In genomic region chr12:17011100-17011870, GRCm38 (mm10) we compare ENCODE assay signal across 8 mouse cellular contexts. TPM values are rescaled to one million over a fixed set of nuclear protein-coding genes. Genes with fewer than 3 reads are reported as not detected.
DNase-seq lines count a peak whose midpoint lies in the region; ATAC-seq and TF ChIP-seq lines count a peak whose summit lies in the region.

TSS of gene 2410004P03Rik (minus strand) at chr12:17011727.

- no peak for TF ChIP-seq POLR2A in kidney, adult 2 months (IDR thresholded peaks at IDR 0.05; ENCODE audit: low read depth, low read length)

- peak within 1 kb of the TSS; percentile 33 for H3K4me3 ChIP-seq in embryonic facial prominence, embryonic 11.5 days (ENCODE audit: low read depth, low read length)
- H3K4me3 ChIP-seq in kidney, adult 2 months (ENCODE audit: insufficient read depth, low read depth, low read length): peak within 1 kb of the TSS; percentile 50
- peak within 1 kb of the TSS; percentile 45 for H3K4me3 ChIP-seq in liver, embryonic 11.5 days (ENCODE audit: low read depth, low read length)

- peak; percentile 76; the same call in 1 of the 2 replicates for ATAC-seq in embryonic facial prominence, embryonic 11.5 days (replicated peaks; ENCODE audit: insufficient number of reproducible peaks, low FRiP score, low TSS enrichment, low read depth)
- ATAC-seq in liver, embryonic 11.5 days (replicated peaks; ENCODE audit: low FRiP score): peak; percentile 70
- peak; percentile 83 for ATAC-seq in monocyte, adult 5-6 weeks (replicated peaks; ENCODE audit: insufficient number of reproducible peaks, low FRiP score, low TSS enrichment, poor library complexity, severe bottlenecking)

- H3K9ac ChIP-seq in embryonic facial prominence, embryonic 11.5 days (replicated peaks; ENCODE audit: low read length): peak within 1 kb of the TSS; percentile 52
- peak within 1 kb of the TSS; percentile 10; the same call in 1 of the 2 replicates for H3K9ac ChIP-seq in liver, embryonic 11.5 days (ENCODE audit: low read depth, low read length)

- peak within 1 kb of the TSS; percentile 62 for H3K4me2 ChIP-seq in embryonic facial prominence, embryonic 11.5 days (ENCODE audit: low read depth, low read length)
- H3K4me2 ChIP-seq in liver, embryonic 11.5 days: peak within 1 kb of the TSS; percentile 66

- no peaks in the 10 kb centered on the region for H3K9me3 ChIP-seq in embryonic facial prominence, embryonic 11.5 days (replicated peaks; ENCODE audit: control insufficient read depth, low read length)
- H3K9me3 ChIP-seq in liver, embryonic 11.5 days (ENCODE audit: control insufficient read depth, low read length): no peaks in the 10 kb centered on the region

- no peak within 1 kb of the TSS for H3K27ac ChIP-seq in embryonic facial prominence, embryonic 11.5 days (replicated peaks; ENCODE audit: low read depth, low read length)
- no peak within 1 kb of the TSS for H3K27ac ChIP-seq in kidney, adult 2 months (ENCODE audit: insufficient read depth, low read depth, low read length)
- no peak within 1 kb of the TSS for H3K27ac ChIP-seq in liver, embryonic 11.5 days (ENCODE audit: low read depth, low read length)

- peak; percentile 36 for DNase-seq in 3T3-L1 (ENCODE audit: low read depth, low spot score)
- DNase-seq in adrenal gland, postnatal 25 days: peak; percentile 86
- peak; percentile 85 for DNase-seq in embryonic facial prominence, embryonic 11.5 days (ENCODE audit: low spot score)
- peak; percentile 77 for DNase-seq in heart, adult 8-10 months (ENCODE audit: low spot score)
- DNase-seq in kidney, adult 2 months: peak; percentile 79
- DNase-seq in liver, embryonic 11.5 days (ENCODE audit: low spot score): peak; percentile 83
- DNase-seq in spleen, postnatal 4 days (ENCODE audit: low spot score in 2 of 2): peak; percentile 80 to 93

- TF ChIP-seq CTCF in kidney, adult 2 months (conservative IDR thresholded peaks at IDR 0.05; ENCODE audit: insufficient read depth, insufficient read length, low read depth, low read length): peak; percentile 77

- no peaks in the 10 kb centered on the region for H3K4me1 ChIP-seq in embryonic facial prominence, embryonic 11.5 days (ENCODE audit: control insufficient read depth, insufficient read depth, low read length)
- H3K4me1 ChIP-seq in kidney, adult 2 months (ENCODE audit: control insufficient read depth, insufficient read depth, low read length): no peaks in the 10 kb centered on the region
- 0 out of 2 replicates have a peak, but pooled peaks cover 6% of the 10 kb centered on the region for H3K4me1 ChIP-seq in liver, embryonic 11.5 days (replicated peaks; ENCODE audit: control insufficient read depth, insufficient read depth, low read length)

- no peaks in the 10 kb centered on the region for H3K36me3 ChIP-seq in embryonic facial prominence, embryonic 11.5 days (replicated peaks; ENCODE audit: control insufficient read depth, insufficient read depth, low read depth, low read length)
- H3K36me3 ChIP-seq in kidney, adult 2 months (ENCODE audit: control insufficient read depth, insufficient read depth, low read length): no peaks in the 10 kb centered on the region
- no peaks in the 10 kb centered on the region for H3K36me3 ChIP-seq in liver, embryonic 11.5 days (ENCODE audit: control insufficient read depth, insufficient read depth, low read length)

- no peaks in the 10 kb centered on the region for H3K27me3 ChIP-seq in embryonic facial prominence, embryonic 11.5 days (ENCODE audit: control insufficient read depth, insufficient read depth, low read length)
- no peaks in the 10 kb centered on the region for H3K27me3 ChIP-seq in kidney, adult 2 months (replicated peaks; ENCODE audit: control insufficient read depth, insufficient read depth, low read length)
- H3K27me3 ChIP-seq in liver, embryonic 11.5 days (replicated peaks; ENCODE audit: control insufficient read depth, insufficient read depth, low read length): no peaks in the 10 kb centered on the region

- WGBS in embryonic facial prominence, embryonic 11.5 days: 5% methylated on average over 29 of the region's 29 CpGs
- WGBS in kidney, adult 2 months: 10% methylated on average over 29 of the region's 29 CpGs
- WGBS in liver, embryonic 11.5 days: 7% methylated on average over 29 of the region's 29 CpGs

RNA-seq across cellular contexts. Expression of gene 2410004P03Rik, which starts in this region (rescaled TPM):
- not detected in 2 replicates for total RNA-seq in adrenal gland, postnatal 25 days (2021)
- polyA plus RNA-seq in embryonic facial prominence, embryonic 11.5 days (2014; fragmentation: Nextera tagmentation; extraction: Ambion mirVana): 0.29 and 1.3 TPM in 2 replicates
- not detected for total RNA-seq in heart, adult 8-10 months (2022)
- polyA plus RNA-seq in kidney, adult 2 months (2012; rRNA removed): 0.02 TPM in 1 of 2 replicates, not detected in the other
- 0.11 and 0.40 TPM in 2 replicates for polyA plus RNA-seq in liver, embryonic 11.5 days (2014; fragmentation: Nextera tagmentation; extraction: Ambion mirVana)
- not detected in 3 replicates for total RNA-seq in monocyte, adult 5-6 weeks (2017)

Comparison
In these comparisons a context has a peak if more than half of its experiments do, and no peak if none do; other contexts are left out.
1. Peak in DNase-seq in adrenal gland, postnatal 25 days; RNA of the gene not detected or under 1 TPM.
2. Peak in DNase-seq in heart, adult 8-10 months; RNA of the gene not detected or under 1 TPM.
3. Peak in DNase-seq and H3K4me3 ChIP-seq in kidney, adult 2 months; RNA of the gene not detected or under 1 TPM.
4. Peak in DNase-seq, ATAC-seq, H3K4me3 ChIP-seq, H3K9ac ChIP-seq and H3K4me2 ChIP-seq in liver, embryonic 11.5 days; RNA of the gene not detected or under 1 TPM.
5. Peak in ATAC-seq in monocyte, adult 5-6 weeks; RNA of the gene not detected or under 1 TPM.
6. DNase-seq: peak in every context shown above with its lines; median percentile 86 in spleen, postnatal 4 days; 86 in adrenal gland, postnatal 25 days; 85 in embryonic facial prominence, embryonic 11.5 days; 83 in liver, embryonic 11.5 days; 79 in kidney, adult 2 months; 77 in heart, adult 8-10 months; 36 in 3T3-L1.